Comparison of ENCODE assay signal across 20 mouse cellular contexts in genomic region chr2:163744801-163745570, GRCm38 (mm10). TPM values are rescaled to one million over a fixed set of nuclear protein-coding genes. Genes with fewer than 3 reads are reported as not detected.
DNase-seq lines count a peak whose midpoint lies in the region; ATAC-seq and TF ChIP-seq lines count a peak whose summit lies in the region.
"Had no signal": no experiment of that assay in that cellular context is flagged by ENCODE, and none has a peak within 500 bp of the region (broad histone marks: within the 10 kb centered on the region; RNA-seq: fewer than 3 reads in every experiment).

No protein-coding gene starts in this region.

- H3K9ac ChIP-seq in heart, postnatal 0 days (replicated peaks; ENCODE audit: low read depth, low read length) = no peak overlapping the region
- no peak overlapping the region for H3K9ac ChIP-seq in MEL (ENCODE audit: control insufficient read depth, low read depth, low read length, poor library complexity, severe bottlenecking)
- H3K9ac ChIP-seq in intestine, embryonic 15.5 days = no peak overlapping the region
- H3K9ac ChIP-seq: embryonic facial prominence, embryonic 13.5 days; limb, embryonic 12.5 days; liver, embryonic 15.5 days; midbrain, embryonic 13.5 days; stomach, embryonic 15.5 days had no signal

- TF ChIP-seq EP300 in heart, postnatal 0 days (IDR thresholded peaks at IDR 0.05; ENCODE audit: low read depth) = no peak
- TF ChIP-seq EP300 in MEL (IDR thresholded peaks at IDR 0.05; ENCODE audit: low read depth in 1 of 2, low read length in 2 of 2) = no peak

- peaks cover 6% of the 10 kb centered on the region for H3K79me2 ChIP-seq in MEL (ENCODE audit: control insufficient read depth, insufficient read depth, low read length, poor library complexity)

- TF ChIP-seq CTCF in heart, postnatal 0 days (IDR thresholded peaks at IDR 0.05; ENCODE audit: low read depth) = no peak
- TF ChIP-seq CTCF in MEL (IDR thresholded peaks at IDR 0.05 in 2 of 3, conservative IDR thresholded peaks at IDR 0.05 in 1 of 3; ENCODE audit: control insufficient read depth in 1 of 3, insufficient read depth in 1 of 3, low read depth in 2 of 3, low read length in 3 of 3, poor library complexity in 1 of 3, severe bottlenecking in 1 of 3) = no peak

- H3K4me2 ChIP-seq in heart, postnatal 0 days (ENCODE audit: low read depth, low read length) = no peak overlapping the region
- H3K4me2 ChIP-seq in intestine, embryonic 15.5 days (replicated peaks) = no peak overlapping the region
- H3K4me2 ChIP-seq: embryonic facial prominence, embryonic 13.5 days; limb, embryonic 12.5 days; liver, embryonic 15.5 days; midbrain, embryonic 13.5 days; stomach, embryonic 15.5 days had no signal

- TF ChIP-seq POLR2A in MEL (IDR thresholded peaks at IDR 0.05; ENCODE audit: control insufficient read depth in 1 of 2, insufficient read depth in 1 of 2, low read depth in 1 of 2, low read length in 2 of 2, poor library complexity in 1 of 2) = no peak

- H3K36me3 ChIP-seq in heart, postnatal 0 days (replicated peaks; ENCODE audit: control insufficient read depth, insufficient read depth, low read length) = no peaks in the 10 kb centered on the region
- peaks cover 0 to 25% of the 10 kb centered on the region in 2 experiments; a peak in 2 of 4 replicates for H3K36me3 ChIP-seq in MEL (ENCODE audit: control insufficient read depth in 1 of 2, insufficient read depth in 2 of 2, low read length in 2 of 2)
- H3K36me3 ChIP-seq in intestine, embryonic 15.5 days = no peaks in the 10 kb centered on the region
- H3K36me3 ChIP-seq: embryonic facial prominence, embryonic 13.5 days; limb, embryonic 12.5 days; liver, embryonic 15.5 days; midbrain, embryonic 13.5 days; stomach, embryonic 15.5 days had no signal

- peaks cover 11% of the 10 kb centered on the region for H3K4me1 ChIP-seq in heart, postnatal 0 days (ENCODE audit: control insufficient read depth, insufficient read depth)
- H3K4me1 ChIP-seq in MEL (ENCODE audit: control insufficient read depth in 1 of 2, insufficient read depth in 2 of 2, low read length in 2 of 2) = peaks cover 14 to 37% of the 10 kb centered on the region in 2 experiments
- peaks cover 9% of the 10 kb centered on the region; the same call in 1 of the 2 replicates for H3K4me1 ChIP-seq in intestine, embryonic 15.5 days (replicated peaks)

- DNase-seq in heart, postnatal 0 days (ENCODE audit: low spot score) = no peak
- DNase-seq in heart, postnatal 25 days (ENCODE audit: low spot score) = no peak
- peak; percentile 16 for DNase-seq in MEL (ENCODE audit: low read depth, low spot score)
- DNase-seq in thymus, postnatal 10 days (ENCODE audit: low spot score in 2 of 2) = peak; percentile 76 to 86
- no peak for DNase-seq in urinary bladder, postnatal 10 days (ENCODE audit: low spot score)
- DNase-seq in urinary bladder, postnatal 36 days (ENCODE audit: low spot score in 2 of 2) = no peak
- DNase-seq: cerebellum, adult 11 months; cerebellum, postnatal 36 days; heart, adult 11 months; heart, postnatal 14 days; layer of hippocampus, postnatal 36 days; right cerebral cortex, postnatal 25 days had no signal

- H3K27ac ChIP-seq in heart, postnatal 0 days (ENCODE audit: low read depth) = peak overlapping the region; percentile 39; the same call in 1 of the 2 replicates
- H3K27ac ChIP-seq in MEL (ENCODE audit: control insufficient read depth, low read depth, low read length) = no peak overlapping the region
- H3K27ac ChIP-seq in intestine, embryonic 15.5 days = no peak overlapping the region
- H3K27ac ChIP-seq: embryonic facial prominence, embryonic 13.5 days; hindbrain, postnatal 0 days; limb, embryonic 12.5 days; liver, embryonic 15.5 days; midbrain, embryonic 13.5 days; stomach, embryonic 15.5 days had no signal

- intact Hi-C loops in heart, postnatal 25 days (cut with DNase I) = no loop called here

- 76% methylated on average over 10 of the region's 10 CpGs for WGBS in heart, postnatal 0 days
- 81% methylated on average over 10 of the region's 10 CpGs for WGBS in intestine, embryonic 15.5 days

- no peak for ATAC-seq in heart, postnatal 0 days (ENCODE audit: insufficient read depth, low read depth)
- ATAC-seq in megakaryocyte, adult 5-6 weeks (ENCODE audit: poor library complexity, severe bottlenecking) = peak; percentile 36
- no peak for ATAC-seq in intestine, embryonic 15.5 days
- ATAC-seq: hindbrain, postnatal 0 days; midbrain, embryonic 13.5 days had no signal

- no peak overlapping the region for H3K4me3 ChIP-seq in heart, postnatal 0 days (ENCODE audit: low read depth, low read length)
- no peak overlapping the region for H3K4me3 ChIP-seq in MEL (ENCODE audit: control insufficient read depth in 1 of 2, insufficient read depth in 1 of 2, low read depth in 2 of 2, low read length in 2 of 2)
- H3K4me3 ChIP-seq in intestine, embryonic 15.5 days (replicated peaks) = no peak overlapping the region
- H3K4me3 ChIP-seq: embryonic facial prominence, embryonic 13.5 days; limb, embryonic 12.5 days; liver, embryonic 15.5 days; midbrain, embryonic 13.5 days; stomach, embryonic 15.5 days had no signal

- H3K27me3 ChIP-seq in heart, postnatal 0 days (ENCODE audit: control insufficient read depth, insufficient read depth, low read length) = peaks cover 17% of the 10 kb centered on the region
- no peaks in the 10 kb centered on the region for H3K27me3 ChIP-seq in MEL (ENCODE audit: control insufficient read depth in 1 of 2, insufficient read depth in 2 of 2, low read length in 2 of 2)
- H3K27me3 ChIP-seq in intestine, embryonic 15.5 days (replicated peaks) = peaks cover 8% of the 10 kb centered on the region

- no peak for TF ChIP-seq RAD21 in MEL (IDR thresholded peaks at IDR 0.05; ENCODE audit: low read depth, low read length)

- H3K9me3 ChIP-seq in heart, postnatal 0 days (replicated peaks; ENCODE audit: control insufficient read depth, low read length) = no peaks in the 10 kb centered on the region
- H3K9me3 ChIP-seq in MEL (replicated peaks; ENCODE audit: insufficient read depth, low read length) = no peaks in the 10 kb centered on the region
- H3K9me3 ChIP-seq in intestine, embryonic 15.5 days = no peaks in the 10 kb centered on the region
- H3K9me3 ChIP-seq: embryonic facial prominence, embryonic 13.5 days; limb, embryonic 12.5 days; liver, embryonic 15.5 days; midbrain, embryonic 13.5 days; stomach, embryonic 15.5 days had no signal

TF ChIP-seq in MEL, 35 proteins besides CTCF, POLR2A, EP300 and RAD21:
- TF ChIP-seq ELF1 (IDR thresholded peaks at IDR 0.05; ENCODE audit: low read depth, low read length) = no peak
- no peak for TF ChIP-seq HCFC1 (IDR thresholded peaks at IDR 0.05; ENCODE audit: low read depth, low read length)
- TF ChIP-seq TCF12 (IDR thresholded peaks at IDR 0.05; ENCODE audit: low read depth, low read length) = no peak

RNA-seq across cellular contexts. Expression of gene Ada, which starts 5.1 kb away (rescaled TPM):
- 2.4 and 4.1 TPM in 2 replicates for total RNA-seq in heart, postnatal 0 days (2014; rRNA removed; ENCODE audit: low replicate concordance)
- 1.9 and 2.2 TPM in 2 replicates for polyA plus RNA-seq in heart, postnatal 0 days (2015; fragmentation: Nextera tagmentation; extraction: Ambion mirVana)
- total RNA-seq in heart, postnatal 25 days (2021) = under 1 TPM; 0.39 to 0.68 TPM
- 35.1 and 36.7 TPM in 2 replicates for total RNA-seq in MEL (2012; rRNA removed)
- polyA plus RNA-seq in MEL (2012; ENCODE audit: insufficient read depth in 1 of 2, insufficient read length in 2 of 2, low read depth in 1 of 2, low replicate concordance in 2 of 2, missing spikeins in 1 of 2) = 10 to 100 TPM in 1 of 2 experiments, not detected in 1; 36.5 TPM
- total RNA-seq in megakaryocyte, adult 5-6 weeks (2015) = 3.7 and 5.3 TPM in 2 replicates
- 6.1 and 7.6 TPM in 2 replicates for total RNA-seq in megakaryocyte, adult 5-6 weeks (2017)
- polyA plus RNA-seq in intestine, embryonic 15.5 days (2015; fragmentation: Nextera tagmentation; extraction: Ambion mirVana) = 6.6 and 7.1 TPM in 2 replicates

Comparison
In these comparisons a context has a peak if more than half of its experiments do, and no peak if none do; other contexts are left out.
1. DNase-seq: peak in MEL (single experiment) and thymus, postnatal 10 days (2 of 2); none in heart, postnatal 0 days (single experiment), heart, postnatal 25 days (single experiment), urinary bladder, postnatal 10 days (single experiment) and urinary bladder, postnatal 36 days (0 of 2).